Mouse (Mus musculus): Measurements from ENCODE around the gene Pibf1. TPM values are rescaled to one million over a fixed set of nuclear protein-coding genes. Genes with fewer than 3 reads are reported as not detected.

Pibf1 gene
- polyA plus RNA-seq, 1 experiment from 2014 or later = 15.9 TPM

DNA sequence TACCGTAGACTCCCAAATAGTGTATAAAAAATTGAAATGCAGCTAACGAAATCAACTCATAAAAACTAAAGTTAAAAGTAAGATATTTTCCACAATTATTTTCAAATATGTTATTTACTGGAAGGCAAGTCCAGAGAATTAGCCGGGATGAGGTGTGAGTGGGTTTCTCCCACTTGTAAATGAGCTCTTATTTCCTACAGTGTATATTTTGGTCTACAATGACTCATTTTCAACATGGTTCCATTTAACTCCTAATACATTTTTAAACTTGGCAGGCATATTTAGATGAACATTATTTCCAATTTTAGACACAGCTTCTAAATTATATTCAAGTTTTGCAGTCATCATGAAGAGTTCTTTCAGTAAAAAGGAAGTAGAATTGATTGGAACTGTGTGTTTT, 63.8 kb downstream of the Pibf1 start:
- Histone ChIP-seq H3K9ac (ENCODE audit: low read depth, low read length) (no peak overlapping the region), H3K36me3 (ENCODE audit: control insufficient read depth, insufficient read depth, low read length) (no peaks in the 10 kb centered on the region; the same call in 1 of the 2 replicates), H3K4me3 (ENCODE audit: low read depth, low read length) (no peak overlapping the region), H3K27me3 (replicated peaks; ENCODE audit: control insufficient read depth, insufficient read depth, low read length) (no peaks in the 10 kb centered on the region), H3K9me3 (ENCODE audit: control insufficient read depth, low read length) (no peaks in the 10 kb centered on the region), H3K4me2 (no peak overlapping the region), H3K27ac (ENCODE audit: low read depth, low read length) (no peak overlapping the region), H3K4me1 (replicated peaks; ENCODE audit: control insufficient read depth, insufficient read depth, low read length) (no peaks in the 10 kb centered on the region)
- ATAC-seq (replicated peaks; ENCODE audit: low FRiP score) (no peak), DNase-seq (ENCODE audit: low spot score) (no peak)
- WGBS = 91% methylated on average over 3 of the region's 3 CpGs

DNA sequence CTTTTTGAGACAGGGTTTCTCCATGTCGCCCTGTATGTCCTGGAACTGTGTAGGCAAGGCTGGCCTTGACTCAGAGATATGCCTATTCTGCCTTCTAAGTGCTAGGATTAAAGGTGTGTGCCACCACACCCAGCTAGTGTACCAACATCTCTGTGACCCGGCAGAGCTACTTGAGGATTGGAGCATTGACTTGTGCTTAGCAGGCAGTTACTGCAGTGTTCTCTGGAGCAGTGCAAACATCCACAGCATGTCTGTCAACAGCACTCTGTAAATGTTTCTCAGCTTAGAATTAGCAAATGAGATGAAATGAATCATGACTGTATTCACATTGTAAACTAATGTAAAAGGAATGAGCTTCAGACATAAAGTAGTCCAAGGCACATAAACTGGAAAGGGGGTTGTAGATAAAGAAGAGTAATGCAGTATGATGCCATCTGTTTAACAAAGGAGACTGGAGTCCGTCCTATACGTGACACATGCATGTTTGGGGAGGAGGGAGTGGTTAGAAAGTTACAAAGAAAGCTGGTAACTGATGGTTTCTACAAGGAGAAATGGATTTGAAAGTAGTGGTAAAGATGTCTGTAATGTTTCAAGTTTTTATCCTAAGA, 75.0 kb downstream of the Pibf1 start:
- 81% methylated on average over 4 of the region's 4 CpGs for WGBS
- DNase-seq (ENCODE audit: low spot score) (no peak), ATAC-seq (replicated peaks; ENCODE audit: low FRiP score) (no peak)
- Histone ChIP-seq H3K27me3 (replicated peaks; ENCODE audit: control insufficient read depth, insufficient read depth, low read length) (no peaks in the 10 kb centered on the region), H3K4me1 (replicated peaks; ENCODE audit: control insufficient read depth, insufficient read depth, low read length) (no peaks in the 10 kb centered on the region), H3K36me3 (ENCODE audit: control insufficient read depth, insufficient read depth, low read length) (no peaks in the 10 kb centered on the region), H3K4me2 (no peak overlapping the region), H3K27ac (ENCODE audit: low read depth, low read length) (no peak overlapping the region), H3K4me3 (ENCODE audit: low read depth, low read length) (no peak overlapping the region), H3K9me3 (ENCODE audit: control insufficient read depth, low read length) (no peaks in the 10 kb centered on the region), H3K9ac (ENCODE audit: low read depth, low read length) (no peak overlapping the region)

DNA sequence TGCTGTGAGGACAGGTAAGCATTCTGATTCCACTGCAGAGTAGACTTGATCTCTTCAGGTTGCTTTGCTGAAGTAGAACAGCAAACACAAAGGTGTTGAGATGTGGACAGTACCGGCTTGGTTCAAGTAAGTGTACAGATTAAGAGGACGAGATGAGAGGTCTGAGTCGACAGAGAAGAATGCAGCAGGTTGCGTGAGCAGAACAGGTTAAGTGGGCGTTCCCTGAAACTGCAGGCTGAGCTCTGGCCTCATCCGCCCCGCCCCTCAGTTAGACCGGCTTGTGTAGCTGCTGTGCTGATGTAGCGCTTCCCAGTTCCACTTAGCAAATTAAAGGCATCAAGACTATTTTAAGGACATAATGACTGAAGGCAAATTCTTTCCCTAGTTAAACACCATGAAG, 77.3 kb downstream of the Pibf1 start:
- WGBS = 62% methylated on average over 9 of the region's 9 CpGs
- Histone ChIP-seq H3K4me1 (replicated peaks; ENCODE audit: control insufficient read depth, insufficient read depth, low read length) (no peaks in the 10 kb centered on the region), H3K27me3 (replicated peaks; ENCODE audit: control insufficient read depth, insufficient read depth, low read length) (no peaks in the 10 kb centered on the region), H3K9ac (ENCODE audit: low read depth, low read length) (no peak overlapping the region), H3K27ac (ENCODE audit: low read depth, low read length) (no peak overlapping the region), H3K36me3 (ENCODE audit: control insufficient read depth, insufficient read depth, low read length) (no peaks in the 10 kb centered on the region), H3K9me3 (ENCODE audit: control insufficient read depth, low read length) (no peaks in the 10 kb centered on the region), H3K4me2 (no peak overlapping the region), H3K4me3 (ENCODE audit: low read depth, low read length) (no peak overlapping the region)
- DNase-seq (ENCODE audit: low spot score) (no peak), ATAC-seq (replicated peaks; ENCODE audit: low FRiP score) (no peak)

DNA sequence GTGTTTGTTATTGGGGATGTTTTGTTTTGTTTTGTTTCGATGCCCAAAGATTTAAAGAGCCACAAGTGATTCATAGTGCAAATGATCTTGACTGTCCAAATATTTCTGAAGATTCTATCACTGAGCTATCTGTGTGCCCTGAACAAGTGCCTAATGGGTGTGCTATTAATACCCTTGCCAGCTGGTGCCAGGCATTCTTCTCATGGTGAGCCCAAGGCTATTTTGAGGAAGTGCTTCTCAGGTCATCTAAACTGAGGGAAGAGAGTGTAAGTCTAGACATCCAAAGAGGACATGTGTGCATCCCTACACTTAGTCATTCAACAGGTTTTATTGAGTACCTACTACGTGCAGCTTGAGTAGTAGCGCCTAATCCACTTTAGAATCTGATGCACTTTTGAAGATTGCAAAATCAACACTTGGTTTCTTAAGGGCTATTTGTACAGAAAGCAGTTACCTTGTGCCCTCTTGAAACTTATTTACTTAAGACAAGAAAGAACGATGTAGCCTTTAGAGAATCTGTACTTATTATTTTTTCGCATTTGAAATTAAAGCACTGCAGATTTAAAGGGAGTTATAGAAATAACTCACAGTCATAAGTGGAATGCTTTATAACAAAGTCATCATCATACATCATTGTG, 91.0 kb downstream of the Pibf1 start:
- Histone ChIP-seq H3K9ac (ENCODE audit: low read depth, low read length) (no peak overlapping the region), H3K27ac (ENCODE audit: low read depth, low read length) (no peak overlapping the region), H3K4me1 (replicated peaks; ENCODE audit: control insufficient read depth, insufficient read depth, low read length) (no peaks in the 10 kb centered on the region), H3K4me3 (ENCODE audit: low read depth, low read length) (no peak overlapping the region), H3K36me3 (ENCODE audit: control insufficient read depth, insufficient read depth, low read length) (no peaks in the 10 kb centered on the region), H3K9me3 (ENCODE audit: control insufficient read depth, low read length) (no peaks in the 10 kb centered on the region), H3K27me3 (replicated peaks; ENCODE audit: control insufficient read depth, insufficient read depth, low read length) (no peaks in the 10 kb centered on the region), H3K4me2 (no peak overlapping the region)
- 92% methylated on average over 5 of the region's 5 CpGs for WGBS
- DNase-seq (ENCODE audit: low spot score) = no peak
- ATAC-seq (replicated peaks; ENCODE audit: low FRiP score) = no peak

DNA sequence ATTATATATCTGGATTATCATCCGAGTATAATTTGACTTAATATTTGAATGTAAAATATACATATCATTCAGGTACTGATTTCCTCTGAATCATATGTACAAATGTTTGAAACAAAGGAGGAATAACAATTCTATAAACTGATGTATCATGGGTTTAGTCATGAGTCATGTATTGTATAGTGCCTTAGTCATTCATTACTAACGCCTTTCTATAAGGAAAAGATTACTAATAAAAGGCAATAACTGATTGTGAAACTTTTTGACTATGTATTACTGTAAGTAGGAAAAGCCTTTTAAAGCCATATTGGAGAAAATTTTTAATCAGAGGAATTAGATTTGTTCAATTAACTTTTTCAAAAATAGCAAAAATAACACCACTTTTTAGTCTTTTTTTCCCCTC, 106.6 kb downstream of the Pibf1 start:
- H3K4me3 ChIP-seq (ENCODE audit: low read depth, low read length) = no peak overlapping the region
- no peak overlapping the region for H3K27ac ChIP-seq (ENCODE audit: low read depth, low read length)
- no peaks in the 10 kb centered on the region for H3K36me3 ChIP-seq (ENCODE audit: control insufficient read depth, insufficient read depth, low read length)
- no peak overlapping the region for H3K4me2 ChIP-seq
- ATAC-seq (replicated peaks; ENCODE audit: low FRiP score) = no peak
- WGBS = 89% methylated on average over 2 of the region's 2 CpGs
- H3K9ac ChIP-seq (ENCODE audit: low read depth, low read length) = no peak overlapping the region
- DNase-seq (ENCODE audit: low spot score) = no peak
- no peaks in the 10 kb centered on the region for H3K9me3 ChIP-seq (ENCODE audit: control insufficient read depth, low read length)
- H3K27me3 ChIP-seq (replicated peaks; ENCODE audit: control insufficient read depth, insufficient read depth, low read length) = no peaks in the 10 kb centered on the region
- H3K4me1 ChIP-seq (replicated peaks; ENCODE audit: control insufficient read depth, insufficient read depth, low read length) = no peaks in the 10 kb centered on the region

DNA sequence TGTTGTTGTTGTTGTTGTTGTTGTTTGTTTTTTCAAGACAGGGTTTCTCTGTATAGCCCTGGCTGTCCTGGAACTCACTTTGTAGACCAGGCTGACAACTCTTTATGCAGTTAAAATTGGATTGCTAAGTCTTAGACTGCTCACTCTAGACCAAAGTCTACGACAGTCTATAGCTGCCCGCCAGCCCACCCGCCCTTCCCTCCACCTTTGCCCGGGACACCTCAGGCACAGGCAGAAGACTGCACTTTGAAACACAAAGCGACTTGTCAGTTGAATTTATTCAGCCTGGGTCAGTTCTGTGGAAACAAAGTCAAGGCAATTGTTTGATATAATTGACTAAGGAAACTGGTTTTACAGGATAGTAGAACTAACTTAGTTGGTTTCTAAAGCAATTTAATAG, 107.4 kb downstream of the Pibf1 start:
- WGBS = 95% methylated on average over 5 of the region's 5 CpGs
- DNase-seq (ENCODE audit: low spot score) (no peak), ATAC-seq (replicated peaks; ENCODE audit: low FRiP score) (no peak)
- Histone ChIP-seq H3K4me3 (ENCODE audit: low read depth, low read length) (no peak overlapping the region), H3K27me3 (replicated peaks; ENCODE audit: control insufficient read depth, insufficient read depth, low read length) (no peaks in the 10 kb centered on the region), H3K9me3 (ENCODE audit: control insufficient read depth, low read length) (no peaks in the 10 kb centered on the region), H3K9ac (ENCODE audit: low read depth, low read length) (no peak overlapping the region), H3K36me3 (ENCODE audit: control insufficient read depth, insufficient read depth, low read length) (no peaks in the 10 kb centered on the region; the same call in 1 of the 2 replicates), H3K4me2 (no peak overlapping the region), H3K27ac (ENCODE audit: low read depth, low read length) (no peak overlapping the region), H3K4me1 (replicated peaks; ENCODE audit: control insufficient read depth, insufficient read depth, low read length) (no peaks in the 10 kb centered on the region)

DNA sequence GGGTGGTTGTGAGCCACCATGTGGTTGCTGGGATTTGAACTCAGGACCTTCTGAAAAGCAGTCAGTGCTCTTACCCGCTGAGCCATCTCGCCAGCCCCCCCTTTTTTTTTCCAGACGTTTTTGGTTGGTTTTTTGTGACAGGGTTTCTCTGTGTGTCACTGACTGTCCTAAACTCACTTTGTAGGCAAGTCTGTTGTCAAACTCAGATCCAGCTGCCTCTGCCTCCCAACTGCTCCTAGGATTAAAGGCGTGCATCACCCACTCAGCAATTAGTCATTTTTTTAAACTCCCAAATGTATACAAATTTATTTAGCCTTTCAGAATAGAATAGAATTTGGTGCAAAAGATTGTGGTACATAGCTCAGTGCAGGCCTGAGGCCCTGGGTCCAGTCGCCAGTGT, 111.2 kb downstream of the Pibf1 start:
- Histone ChIP-seq H3K9me3 (ENCODE audit: control insufficient read depth, low read length) (no peaks in the 10 kb centered on the region), H3K4me1 (replicated peaks; ENCODE audit: control insufficient read depth, insufficient read depth, low read length) (no peaks in the 10 kb centered on the region), H3K27me3 (replicated peaks; ENCODE audit: control insufficient read depth, insufficient read depth, low read length) (no peaks in the 10 kb centered on the region), H3K27ac (ENCODE audit: low read depth, low read length) (no peak overlapping the region), H3K36me3 (ENCODE audit: control insufficient read depth, insufficient read depth, low read length) (no peaks in the 10 kb centered on the region; the same call in 1 of the 2 replicates), H3K9ac (ENCODE audit: low read depth, low read length) (no peak overlapping the region), H3K4me2 (no peak overlapping the region), H3K4me3 (ENCODE audit: low read depth, low read length) (no peak overlapping the region)
- DNase-seq (ENCODE audit: low spot score) (no peak), ATAC-seq (replicated peaks; ENCODE audit: low FRiP score) (no peak)
- 82% methylated on average over 5 of the region's 5 CpGs for WGBS

DNA sequence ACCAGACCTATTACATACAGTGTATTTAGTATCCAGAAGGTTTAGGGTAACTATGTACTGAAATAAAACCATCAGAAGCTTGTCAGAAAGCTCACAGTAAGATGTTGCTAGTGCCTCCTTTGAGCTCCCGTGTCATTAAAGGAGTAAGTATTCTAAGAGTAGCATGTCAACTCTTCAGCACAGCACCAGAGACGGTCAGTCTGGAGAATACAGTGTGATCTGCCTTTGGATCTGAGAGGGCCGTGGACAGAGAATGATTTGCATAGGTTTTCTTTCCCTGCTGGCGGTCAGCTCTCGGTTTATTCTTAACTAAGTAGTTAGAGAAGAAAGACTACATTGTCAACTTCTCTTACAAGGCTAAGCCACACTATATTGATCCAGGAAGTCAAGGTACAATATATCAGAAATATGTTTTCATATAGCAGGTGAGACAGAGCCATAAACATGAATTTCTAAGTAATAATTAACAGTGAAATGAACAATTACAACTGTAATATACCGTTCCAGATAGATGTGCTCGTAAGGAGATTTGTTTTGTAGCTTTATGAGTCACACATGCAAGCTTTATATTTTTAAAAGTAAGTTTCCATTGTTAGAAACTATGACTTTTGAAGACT, 119.3 kb downstream of the Pibf1 start:
- no peaks in the 10 kb centered on the region for H3K36me3 ChIP-seq (ENCODE audit: control insufficient read depth, insufficient read depth, low read length)
- ATAC-seq (replicated peaks; ENCODE audit: low FRiP score) = no peak
- H3K4me2 ChIP-seq = no peak overlapping the region
- no peaks in the 10 kb centered on the region for H3K27me3 ChIP-seq (replicated peaks; ENCODE audit: control insufficient read depth, insufficient read depth, low read length)
- H3K4me1 ChIP-seq (replicated peaks; ENCODE audit: control insufficient read depth, insufficient read depth, low read length) = no peaks in the 10 kb centered on the region
- no peaks in the 10 kb centered on the region for H3K9me3 ChIP-seq (ENCODE audit: control insufficient read depth, low read length)
- 91% methylated on average over 7 of the region's 7 CpGs for WGBS
- H3K27ac ChIP-seq (ENCODE audit: low read depth, low read length) = no peak overlapping the region
- H3K9ac ChIP-seq (ENCODE audit: low read depth, low read length) = no peak overlapping the region
- no peak overlapping the region for H3K4me3 ChIP-seq (ENCODE audit: low read depth, low read length)
- no peak for DNase-seq (ENCODE audit: low spot score)

DNA sequence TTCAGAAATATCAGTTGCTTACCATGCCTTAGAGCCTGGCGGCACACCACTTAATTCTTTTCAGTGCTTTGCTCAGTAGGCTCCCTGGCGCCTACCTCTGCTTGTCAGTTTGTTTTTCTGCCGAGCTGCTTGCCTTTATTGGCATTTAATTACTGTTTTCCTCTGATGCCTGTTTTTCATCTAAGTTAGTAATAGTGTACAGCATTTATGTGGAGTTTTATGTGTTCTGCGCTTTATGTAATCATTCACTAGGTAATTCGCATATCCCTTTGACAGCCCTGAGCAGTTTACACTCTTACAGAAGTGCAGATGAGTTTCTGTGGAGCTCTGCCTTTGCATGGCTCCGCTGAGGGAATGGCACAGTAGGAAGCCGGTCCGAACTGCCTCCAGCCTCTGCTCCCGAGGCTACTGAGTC, 120.5 kb downstream of the Pibf1 start:
- no peaks in the 10 kb centered on the region for H3K27me3 ChIP-seq (replicated peaks; ENCODE audit: control insufficient read depth, insufficient read depth, low read length)
- 45% methylated on average over 9 of the region's 9 CpGs for WGBS
- no peaks in the 10 kb centered on the region for H3K36me3 ChIP-seq (ENCODE audit: control insufficient read depth, insufficient read depth, low read length)
- no peak overlapping the region for H3K27ac ChIP-seq (ENCODE audit: low read depth, low read length)
- H3K9me3 ChIP-seq (ENCODE audit: control insufficient read depth, low read length) = no peaks in the 10 kb centered on the region
- H3K9ac ChIP-seq (ENCODE audit: low read depth, low read length) = no peak overlapping the region
- ATAC-seq (replicated peaks; ENCODE audit: low FRiP score) = no peak
- DNase-seq (ENCODE audit: low spot score) = no peak
- H3K4me3 ChIP-seq (ENCODE audit: low read depth, low read length) = no peak overlapping the region
- H3K4me2 ChIP-seq = no peak overlapping the region
- no peaks in the 10 kb centered on the region for H3K4me1 ChIP-seq (replicated peaks; ENCODE audit: control insufficient read depth, insufficient read depth, low read length)

Measured in liver, embryonic 11.5 days (tissue).